Mouse (Mus musculus) B cell, adult 2 months (primary cell): ENCODE measurements around the gene Sec13.
"Not testable (repeated sequence)": the region's sequence is repeated elsewhere in the genome, so short reads cannot be mapped to it uniquely, and the experiment has no call there.

Experiments used
- DNase-seq, 2 experiments: peaks; one replicate each; pipeline ENCODE4 v3.0.0; 2022

The Sec13 gene

GRCm38 (mm10) chr6:113740236-113741217 is at the start of gene Sec13:
TSS of gene Sec13 (minus strand) at chr6:113740743.
- peak; percentile 91 for DNase-seq

- no peak for DNase-seq
Observed at GRCm38 (mm10) chr6:113787459-113787968, 47.0 kb upstream of the Sec13 start.

- DNase-seq, result no peak
Observed at GRCm38 (mm10) chr6:113785658-113786057, 45.1 kb upstream of the Sec13 start.

GRCm38 (mm10) chr6:113778229-113778753 is 37.7 kb upstream of the Sec13 start:
- no peak for DNase-seq

- DNase-seq, result no peak
Observed at GRCm38 (mm10) chr6:113768804-113769203, 28.3 kb upstream of the Sec13 start.

GRCm38 (mm10) chr6:113761644-113762043 is 21.1 kb upstream of the Sec13 start:
- DNase-seq, result peak; percentile 57 to 65

- no peak for DNase-seq
Observed at GRCm38 (mm10) chr6:113749119-113749685, 8.7 kb upstream of the Sec13 start.

GRCm38 (mm10) chr6:113748351-113748750 is 7.8 kb upstream of the Sec13 start:
- no peak for DNase-seq

GRCm38 (mm10) chr6:113747284-113747683 is 6.7 kb upstream of the Sec13 start:
- no peak for DNase-seq

- DNase-seq, result no peak
Observed at GRCm38 (mm10) chr6:113745117-113745516, 4.6 kb upstream of the Sec13 start.

GRCm38 (mm10) chr6:113743111-113743510 is 2.6 kb upstream of the Sec13 start:
- no peak for DNase-seq

GRCm38 (mm10) chr6:113742321-113742720 is 1.8 kb upstream of the Sec13 start:
- DNase-seq, result no peak

GRCm38 (mm10) chr6:113741425-113741824 is 882 bp upstream of the Sec13 start:
- DNase-seq, result no peak

GRCm38 (mm10) chr6:113737318-113738046 is 3.1 kb downstream of the Sec13 start:
- DNase-seq, result no peak

- DNase-seq, result no peak
Observed at GRCm38 (mm10) chr6:113731296-113731695, 9.2 kb downstream of the Sec13 start.

GRCm38 (mm10) chr6:113728181-113728580 is 12.4 kb downstream of the Sec13 start:
- no peak for DNase-seq

- no peak for DNase-seq
Observed at GRCm38 (mm10) chr6:113721061-113721460, 19.5 kb downstream of the Sec13 start.

- DNase-seq, result no peak
Observed at GRCm38 (mm10) chr6:113719878-113720277, 20.7 kb downstream of the Sec13 start, which contains the start of gene Ghrl. TSS of gene Ghrl (minus strand) at chr6:113719880.

GRCm38 (mm10) chr6:113717541-113717940 is 23.0 kb downstream of the Sec13 start:
- no peak for DNase-seq

- DNase-seq, result no peak
Observed at GRCm38 (mm10) chr6:113714797-113715196, 25.7 kb downstream of the Sec13 start.

GRCm38 (mm10) chr6:113714276-113714675 is 26.3 kb downstream of the Sec13 start:
- DNase-seq, result peak in 1 of 2 experiments; percentile 16

- DNase-seq, result not testable (repeated sequence)
Observed at GRCm38 (mm10) chr6:113713389-113713788, 27.2 kb downstream of the Sec13 start.

GRCm38 (mm10) chr6:113712718-113713117 is 27.8 kb downstream of the Sec13 start:
- DNase-seq, result no peak
